Comparison of ENCODE assay signal across 8 mouse cellular contexts in genomic region chr19:12722308-12722707, GRCm38 (mm10). TPM values are rescaled to one million over a fixed set of nuclear protein-coding genes. Genes with fewer than 3 reads are reported as not detected.
DNase-seq lines count a peak whose midpoint lies in the region; ATAC-seq and TF ChIP-seq lines count a peak whose summit lies in the region.
"Had no signal": no experiment of that assay in that cellular context is flagged by ENCODE, and none has a peak within 500 bp of the region (broad histone marks: within the 10 kb centered on the region; RNA-seq: fewer than 3 reads in every experiment).

No protein-coding gene starts in this region.

- peaks cover 19% of the 10 kb centered on the region for H3K36me3 ChIP-seq in liver, adult 2 months (ENCODE audit: control insufficient read depth, insufficient read depth, low read length)
- no peaks in the 10 kb centered on the region for H3K36me3 ChIP-seq in liver, embryonic 12.5 days
- H3K36me3 ChIP-seq in kidney, postnatal 0 days (ENCODE audit: insufficient read depth, low read length), result no peaks in the 10 kb centered on the region
- no peaks in the 10 kb centered on the region for H3K36me3 ChIP-seq in forebrain, embryonic 11.5 days (ENCODE audit: control insufficient read depth, insufficient read depth, low read length)

- peaks cover 6% of the 10 kb centered on the region for H3K4me1 ChIP-seq in liver, adult 2 months (ENCODE audit: control insufficient read depth, insufficient read depth, low read length)
- no peaks in the 10 kb centered on the region for H3K4me1 ChIP-seq in liver, embryonic 12.5 days
- H3K4me1 ChIP-seq in kidney, postnatal 0 days (replicated peaks; ENCODE audit: insufficient read depth, low read length), result no peaks in the 10 kb centered on the region
- no peaks in the 10 kb centered on the region for H3K4me1 ChIP-seq in forebrain, embryonic 11.5 days (replicated peaks; ENCODE audit: control insufficient read depth, insufficient read depth, low read length)

- H3K4me3 ChIP-seq in liver, adult 2 months (ENCODE audit: insufficient read depth, low read depth, low read length), result no peak overlapping the region
- H3K4me3 ChIP-seq in liver, embryonic 12.5 days, result no peak overlapping the region
- H3K4me3 ChIP-seq in kidney, postnatal 0 days (replicated peaks; ENCODE audit: low read depth, low read length), result no peak overlapping the region
- H3K4me3 ChIP-seq in forebrain, embryonic 11.5 days (ENCODE audit: low read depth, low read length), result no peak overlapping the region

- no peak overlapping the region for H3K27ac ChIP-seq in liver, adult 2 months (replicated peaks; ENCODE audit: insufficient read depth, low read depth, low read length)
- no peak overlapping the region for H3K27ac ChIP-seq in liver, embryonic 12.5 days
- H3K27ac ChIP-seq in kidney, postnatal 0 days, result no peak overlapping the region
- no peak overlapping the region for H3K27ac ChIP-seq in forebrain, embryonic 11.5 days (ENCODE audit: low read depth, low read length)

- no peaks in the 10 kb centered on the region for H3K9me3 ChIP-seq in liver, embryonic 12.5 days (replicated peaks)
- H3K9me3 ChIP-seq in kidney, postnatal 0 days (replicated peaks; ENCODE audit: low read length), result no peaks in the 10 kb centered on the region
- no peaks in the 10 kb centered on the region for H3K9me3 ChIP-seq in forebrain, embryonic 11.5 days (ENCODE audit: control insufficient read depth, low read length)

- no peak overlapping the region for H3K9ac ChIP-seq in liver, adult 2 months (ENCODE audit: low read depth, low read length)
- no peak overlapping the region for H3K9ac ChIP-seq in liver, embryonic 12.5 days
- no peak overlapping the region for H3K9ac ChIP-seq in kidney, postnatal 0 days (ENCODE audit: low read depth, low read length)
- no peak overlapping the region for H3K9ac ChIP-seq in forebrain, embryonic 11.5 days (ENCODE audit: low read length)

- no peak overlapping the region for H3K4me2 ChIP-seq in liver, embryonic 12.5 days
- no peak overlapping the region for H3K4me2 ChIP-seq in kidney, postnatal 0 days (ENCODE audit: low read length)
- no peak overlapping the region for H3K4me2 ChIP-seq in forebrain, embryonic 11.5 days (ENCODE audit: low read depth, low read length, severe bottlenecking)

- peak; percentile 63; the same call in 1 of the 2 replicates for TF ChIP-seq CTCF in liver, adult 2 months (IDR thresholded peaks at IDR 0.05; ENCODE audit: low read depth, low read length)
- peak; percentile 48; the same call in 1 of the 2 replicates for TF ChIP-seq CTCF in kidney, postnatal 0 days (IDR thresholded peaks at IDR 0.05; ENCODE audit: low read depth)

- no peaks in the 10 kb centered on the region for H3K27me3 ChIP-seq in liver, adult 2 months (ENCODE audit: control insufficient read depth, insufficient read depth, low read length)
- no peaks in the 10 kb centered on the region for H3K27me3 ChIP-seq in liver, embryonic 12.5 days (replicated peaks)
- no peaks in the 10 kb centered on the region for H3K27me3 ChIP-seq in kidney, postnatal 0 days (ENCODE audit: insufficient read depth, low read length)
- no peaks in the 10 kb centered on the region for H3K27me3 ChIP-seq in forebrain, embryonic 11.5 days (ENCODE audit: control insufficient read depth, insufficient read depth, low read length)

- WGBS in liver, adult 2 months, result 56% methylated on average over 3 of the region's 3 CpGs
- WGBS in liver, embryonic 12.5 days (ENCODE audit: insufficient replicate concordance), result 39% methylated on average over 3 of the region's 3 CpGs
- WGBS in kidney, postnatal 0 days, result 93% methylated on average over 2 of the region's 3 CpGs
- 86% methylated on average over 2 of the region's 3 CpGs for WGBS in forebrain, embryonic 11.5 days

- ATAC-seq in liver, embryonic 12.5 days, result no peak
- ATAC-seq in kidney, postnatal 0 days (replicated peaks; ENCODE audit: low FRiP score, low read depth), result no peak
- ATAC-seq in forebrain, embryonic 11.5 days (replicated peaks; ENCODE audit: low FRiP score), result no peak

- no peak for TF ChIP-seq POLR2A in liver, adult 2 months (IDR thresholded peaks at IDR 0.05; ENCODE audit: extremely low read depth, insufficient read depth, low read length)

- DNase-seq in liver, adult 2 months (ENCODE audit: extremely low read depth, low read depth, low spot score), result peak; percentile 50
- DNase-seq in T-cell, adult 2 months (ENCODE audit: low spot score), result peak; percentile 5
- peak; percentile 23 for DNase-seq in cerebellum, adult 8-10 months
- peak; percentile 10 for DNase-seq in kidney, postnatal 0 days (ENCODE audit: low spot score)
- DNase-seq in right cerebral cortex, postnatal 4 days, result peak; percentile 24
- DNase-seq in forebrain, embryonic 11.5 days (ENCODE audit: low spot score), result no peak

- H3K79me2 ChIP-seq in liver, adult 2 months (ENCODE audit: control insufficient read depth, insufficient read depth, low read length), result no peaks in the 10 kb centered on the region

RNA-seq across cellular contexts. Expression of gene Keg1, which starts 26.7 kb away (rescaled TPM):
- total RNA-seq in liver, adult 2 months (2014; rRNA removed), result 146 and 154 TPM in 2 replicates
- 67.6 and 93.4 TPM in 2 replicates for polyA plus RNA-seq in liver, adult 2 months (2012; rRNA removed)
- polyA plus RNA-seq in liver, embryonic 12.5 days (2016; fragmentation: Nextera tagmentation; extraction: Ambion mirVana), result 0.38 and 0.44 TPM in 2 replicates
- polyA plus RNA-seq in kidney, postnatal 0 days (2015; fragmentation: Nextera tagmentation; extraction: Ambion mirVana), result 138 and 140 TPM in 2 replicates
- not detected in 2 replicates for polyA plus RNA-seq in forebrain, embryonic 11.5 days (2014; fragmentation: Nextera tagmentation; extraction: Ambion mirVana)
- polyA plus RNA-seq: limb, embryonic 14.5 days had no signal

RNA-seq across cellular contexts. Expression of gene Cntf, which starts 43.1 kb away (rescaled TPM):
- 1.4 and 3.0 TPM in 2 replicates for total RNA-seq in liver, adult 2 months (2014; rRNA removed)
- polyA plus RNA-seq in liver, adult 2 months (2012; rRNA removed), result 0.66 TPM in 2 replicates
- polyA plus RNA-seq in liver, embryonic 12.5 days (2016; fragmentation: Nextera tagmentation; extraction: Ambion mirVana), result 1.0 and 1.1 TPM in 2 replicates
- polyA plus RNA-seq in kidney, postnatal 0 days (2015; fragmentation: Nextera tagmentation; extraction: Ambion mirVana), result 4.9 TPM in 2 replicates
- 0.37 and 0.80 TPM in 2 replicates for polyA plus RNA-seq in forebrain, embryonic 11.5 days (2014; fragmentation: Nextera tagmentation; extraction: Ambion mirVana)

RNA-seq across cellular contexts. Expression of gene Olfr1443, which starts 44.4 kb away (rescaled TPM):
- 0.09 TPM in 1 of 2 replicates, not detected in the other for total RNA-seq in liver, adult 2 months (2014; rRNA removed)
- 0.05 TPM in 1 of 2 replicates, not detected in the other for polyA plus RNA-seq in liver, adult 2 months (2012; rRNA removed)
- not detected in 2 replicates for polyA plus RNA-seq in liver, embryonic 12.5 days (2016; fragmentation: Nextera tagmentation; extraction: Ambion mirVana)
- not detected in 2 replicates for polyA plus RNA-seq in kidney, postnatal 0 days (2015; fragmentation: Nextera tagmentation; extraction: Ambion mirVana)
- polyA plus RNA-seq in forebrain, embryonic 11.5 days (2014; fragmentation: Nextera tagmentation; extraction: Ambion mirVana), result not detected in 2 replicates
- polyA plus RNA-seq: limb, embryonic 14.5 days had no signal

RNA-seq across cellular contexts. Expression of gene Olfr1442, which starts 52.1 kb away (rescaled TPM):
- 0.28 and 0.40 TPM in 2 replicates for total RNA-seq in liver, adult 2 months (2014; rRNA removed)
- polyA plus RNA-seq in liver, adult 2 months (2012; rRNA removed), result 0.14 TPM in 1 of 2 replicates, not detected in the other
- polyA plus RNA-seq in liver, embryonic 12.5 days (2016; fragmentation: Nextera tagmentation; extraction: Ambion mirVana), result not detected in 2 replicates
- 0.11 and 0.18 TPM in 2 replicates for polyA plus RNA-seq in kidney, postnatal 0 days (2015; fragmentation: Nextera tagmentation; extraction: Ambion mirVana)
- not detected in 2 replicates for polyA plus RNA-seq in forebrain, embryonic 11.5 days (2014; fragmentation: Nextera tagmentation; extraction: Ambion mirVana)
- polyA plus RNA-seq: limb, embryonic 14.5 days had no signal

Comparison
In these comparisons a context has a peak if more than half of its experiments do, and no peak if none do; other contexts are left out.
1. RNA of gene Keg1, which starts 26.7 kb away (polyA plus RNA-seq): 138 to 140 TPM in kidney, postnatal 0 days and 67.6 to 93.4 TPM in liver, adult 2 months; 0.38 to 0.44 TPM in liver, embryonic 12.5 days and not detected in forebrain, embryonic 11.5 days; every median in the first group is over 10 times any median in the second.